Mouse (Mus musculus) liver, embryonic 14.5 days (tissue): ENCODE data around the gene Utp3.

Experiments
- CTCF ChIP-seq: IDR thresholded peaks from 2 replicates; pipeline ENCODE4 v1.5.1; 2016; ENCODE audit warnings: antibody characterized with exemption, low read depth, control low read depth
- EP300 ChIP-seq: IDR thresholded peaks from 2 replicates; pipeline ENCODE4 v1.6.1; 2016; ENCODE audit warnings: antibody characterized with exemption, low read depth

- TF ChIP-seq CTCF, result no peak
- TF ChIP-seq EP300, result no peak
Measured at GRCm38 (mm10) chr5:88581343-88581742, 27.1 kb downstream of the Utp3 start.
